Mouse (Mus musculus): ENCODE data around the gene Limch1.

- TF ChIP-seq POLR2A (IDR thresholded peaks at IDR 0.05; ENCODE audit: insufficient read depth, low read length) (no peak), CTCF (IDR thresholded peaks at IDR 0.05; ENCODE audit: low read depth, low read length) (no peak)
These were observed 43.4 kb downstream of the Limch1 start for GRCm38 (mm10) chr5:66789041-66789440.
